Mouse (Mus musculus) C2C12 (cell line): ENCODE measurements around the gene Dcn. TPM values are rescaled to one million over a fixed set of nuclear protein-coding genes. Genes with fewer than 3 reads are reported as not detected.

Source experiments
- H3K27me3 ChIP-seq: one replicate; pipeline ENCODE4 v1.6.1; 2011; ENCODE audit not compliant: control insufficient read depth, insufficient read depth, insufficient read length
- H3K36me3 ChIP-seq: one replicate; pipeline ENCODE4 v1.6.1; 2011; ENCODE audit not compliant: control insufficient read depth, insufficient read depth
- H3K4me3 ChIP-seq: one replicate; pipeline ENCODE4 v1.5.1; 2011; ENCODE audit warnings: mild to moderate bottlenecking, control low read depth; ENCODE audit not compliant: poor library complexity, insufficient read depth, severe bottlenecking
- H3K79me2 ChIP-seq: one replicate; pipeline ENCODE4 v1.6.1; 2011; ENCODE audit not compliant: control insufficient read depth, insufficient read depth
- H3K79me3 ChIP-seq: one replicate; pipeline ENCODE4 v1.6.1; 2011; ENCODE audit warnings: low read depth, control low read depth
- H3ac ChIP-seq: one replicate; pipeline ENCODE3; 2011; ENCODE audit warnings: low read depth; ENCODE audit not compliant: control insufficient read depth, insufficient read length
- CEBPB ChIP-seq: IDR thresholded peaks from one replicate; pipeline ENCODE4 v1.6.1; 2011; ENCODE audit warnings: low read depth, mild to moderate bottlenecking, control low read depth, moderate library complexity
- CTCF ChIP-seq: IDR thresholded peaks from one replicate; pipeline ENCODE4 v1.5.1; 2011; ENCODE audit not compliant: control insufficient read depth, insufficient read depth, insufficient read length
- FOSL1 ChIP-seq: IDR thresholded peaks from one replicate; pipeline ENCODE4 v1.8.0; 2011; ENCODE audit warnings: mild to moderate bottlenecking, low read length; ENCODE audit not compliant: poor library complexity, insufficient read depth, severe bottlenecking
- MAX ChIP-seq: IDR thresholded peaks from one replicate; pipeline ENCODE4 v1.6.1; 2011; ENCODE audit warnings: mild to moderate bottlenecking, control low read depth
- MYOD1 ChIP-seq: IDR thresholded peaks from one replicate; pipeline ENCODE4 v1.6.1; 2011; ENCODE audit warnings: low read depth; ENCODE audit not compliant: control insufficient read depth, insufficient read length
- MYOG ChIP-seq: IDR thresholded peaks from one replicate; pipeline ENCODE4 v1.6.1; 2011; ENCODE audit not compliant: control insufficient read depth, insufficient read length; ENCODE audit errors: extremely low read depth
- USF1 ChIP-seq: IDR thresholded peaks from one replicate; pipeline ENCODE4 v1.6.1; 2011; ENCODE audit warnings: low read depth, mild to moderate bottlenecking, control low read depth, moderate library complexity
- polyA plus RNA-seq: library from polyadenylated mRNA; unstranded; fragments of >200 nt; fragmentation: generic; extraction: Trizol; gene quantifications from one replicate; pipeline ENCODE4 v1.2.1, GENCODE M21; 2012; ENCODE audit warnings: missing spikeins

The Dcn gene
- polyA plus RNA-seq, 1 experiment, result 0.07 TPM

- no peaks in the 10 kb centered on the region for H3K36me3 ChIP-seq
- H3K27me3 ChIP-seq, result no peaks in the 10 kb centered on the region
- no peaks in the 10 kb centered on the region for H3K79me2 ChIP-seq
- H3K4me3 ChIP-seq, result no peak overlapping the region
- H3K79me3 ChIP-seq, result no peaks in the 10 kb centered on the region
- no peak overlapping the region for H3ac ChIP-seq
- no peak for TF ChIP-seq USF1
- no peak for TF ChIP-seq CTCF
These were observed 2.7 kb downstream of the Dcn start for GRCm38 (mm10) chr10:97482150-97482549.

GRCm38 (mm10) chr10:97484049-97484448, 4.6 kb downstream of the Dcn start:
- Histone ChIP-seq H3K27me3 (no peaks in the 10 kb centered on the region), H3K79me2 (no peaks in the 10 kb centered on the region), H3K4me3 (no peak overlapping the region), H3ac (no peak overlapping the region), H3K36me3 (no peaks in the 10 kb centered on the region), H3K79me3 (no peaks in the 10 kb centered on the region)
- peak; percentile 1 for TF ChIP-seq CEBPB
- no peak for TF ChIP-seq FOSL1

GRCm38 (mm10) chr10:97485151-97485550, 5.7 kb downstream of the Dcn start:
- Histone ChIP-seq H3K79me3 (no peaks in the 10 kb centered on the region), H3K4me3 (no peak overlapping the region), H3K36me3 (no peaks in the 10 kb centered on the region), H3K79me2 (no peaks in the 10 kb centered on the region), H3ac (no peak overlapping the region), H3K27me3 (no peaks in the 10 kb centered on the region)
- TF ChIP-seq CTCF, result no peak
- no peak for TF ChIP-seq MYOG
- no peak for TF ChIP-seq FOSL1
- no peak for TF ChIP-seq MYOD1
- TF ChIP-seq USF1, result no peak
- TF ChIP-seq MAX, result no peak
- no peak for TF ChIP-seq CEBPB

GRCm38 (mm10) chr10:97486085-97486484, 6.7 kb downstream of the Dcn start:
- Histone ChIP-seq H3K79me2 (no peaks in the 10 kb centered on the region), H3K79me3 (no peaks in the 10 kb centered on the region), H3K36me3 (no peaks in the 10 kb centered on the region), H3K27me3 (no peaks in the 10 kb centered on the region), H3K4me3 (no peak overlapping the region), H3ac (no peak overlapping the region)
- TF ChIP-seq USF1, result no peak
- TF ChIP-seq CTCF, result no peak
- no peak for TF ChIP-seq FOSL1

DNA sequence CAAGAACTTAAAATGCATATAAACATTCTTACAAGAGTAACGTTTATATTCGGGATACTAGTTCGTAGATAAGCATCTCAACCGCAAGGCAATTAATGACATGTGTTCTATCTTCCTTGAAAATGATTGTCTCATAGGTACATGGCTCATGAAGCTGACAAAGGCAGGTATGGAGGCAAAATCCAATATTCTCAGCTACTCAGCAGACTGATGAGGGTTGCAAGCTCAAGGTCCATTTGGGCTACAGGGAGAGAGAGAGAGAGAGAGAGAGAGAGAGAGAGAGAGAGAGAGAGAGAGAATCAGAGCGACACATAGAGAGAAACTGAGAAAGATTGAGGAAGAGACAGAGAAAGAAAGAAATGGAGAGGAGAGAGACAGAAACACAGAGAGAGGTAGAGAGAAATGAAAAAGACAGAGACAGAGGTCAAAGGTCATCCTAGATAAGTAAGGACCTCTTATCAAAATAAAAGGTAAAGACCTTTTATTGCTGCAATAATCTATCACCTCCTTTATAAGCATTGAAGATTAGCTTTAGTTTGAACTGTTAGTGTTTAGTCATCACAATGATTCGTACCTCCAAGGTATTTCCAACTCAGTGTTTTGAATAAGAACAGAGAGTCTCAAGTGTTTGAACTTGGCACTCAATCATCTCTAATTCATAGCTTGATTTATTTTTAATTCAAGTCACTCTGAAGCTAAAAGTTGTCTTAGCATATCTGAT, 8.0 kb downstream of the Dcn start:
- Histone ChIP-seq H3K79me2 (no peaks in the 10 kb centered on the region), H3K79me3 (no peaks in the 10 kb centered on the region), H3K36me3 (no peaks in the 10 kb centered on the region), H3K27me3 (no peaks in the 10 kb centered on the region), H3K4me3 (no peak overlapping the region), H3ac (no peak overlapping the region)
- TF ChIP-seq MYOG, result no peak
- TF ChIP-seq FOSL1, result no peak
- no peak for TF ChIP-seq CEBPB
- no peak for TF ChIP-seq CTCF
- TF ChIP-seq USF1, result no peak
- no peak for TF ChIP-seq MYOD1
- TF ChIP-seq MAX, result no peak

DNA sequence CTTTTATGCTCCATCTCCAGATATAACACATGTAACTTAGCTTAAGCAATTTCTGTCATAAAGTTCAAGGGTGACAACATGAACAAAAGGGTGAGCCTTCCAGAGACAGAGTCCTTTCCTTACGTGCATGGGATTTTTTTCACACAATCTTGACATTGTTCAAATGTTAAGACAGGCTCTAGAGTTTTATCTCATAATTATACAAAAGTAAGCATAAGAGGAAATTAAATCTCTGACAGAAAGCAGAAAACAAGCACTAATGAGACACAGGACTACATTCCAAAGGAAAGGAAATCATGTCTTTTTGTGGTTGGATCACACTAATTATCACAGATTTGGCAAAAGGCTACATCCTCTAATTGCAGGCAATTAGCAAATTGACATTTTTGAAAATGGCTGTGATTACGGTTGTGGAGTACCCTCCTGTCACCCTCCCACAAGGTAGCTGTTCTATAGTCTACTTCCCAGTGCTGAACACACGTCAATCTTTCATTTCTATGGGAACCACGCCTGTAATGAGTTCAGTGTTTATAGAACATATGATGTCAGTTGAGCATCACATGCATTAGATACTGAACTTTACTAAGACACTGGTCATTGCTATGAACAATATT, 13.1 kb downstream of the Dcn start:
- Histone ChIP-seq H3K79me2 (no peaks in the 10 kb centered on the region), H3K27me3 (no peaks in the 10 kb centered on the region), H3K79me3 (no peaks in the 10 kb centered on the region), H3K4me3 (no peak overlapping the region), H3K36me3 (no peaks in the 10 kb centered on the region), H3ac (no peak overlapping the region)
- no peak for TF ChIP-seq CTCF
- no peak for TF ChIP-seq USF1
- no peak for TF ChIP-seq CEBPB
- no peak for TF ChIP-seq FOSL1
- TF ChIP-seq MAX, result no peak
- TF ChIP-seq MYOG, result no peak
- TF ChIP-seq MYOD1, result no peak
